Mouse (Mus musculus): Measurements from ENCODE around the gene Tet3. TPM values are rescaled to one million over a fixed set of nuclear protein-coding genes. Genes with fewer than 3 reads are reported as not detected.

Gene Tet3
- polyA plus RNA-seq, 2 experiments from 2014 or later, result 17.2 to 23.9 TPM

- ATAC-seq, result no peak
Measured at GRCm38 (mm10) chr6:83439781-83440180, 19.1 kb downstream of the Tet3 start.

GRCm38 (mm10) chr6:83439119-83439767 is 19.6 kb downstream of the Tet3 start:
- ATAC-seq, result no peak

- ATAC-seq, result no peak
Measured at GRCm38 (mm10) chr6:83438584-83438983, 20.3 kb downstream of the Tet3 start.

- no peak for ATAC-seq
Measured at GRCm38 (mm10) chr6:83437802-83438201, 21.1 kb downstream of the Tet3 start.

- peak; percentile 25 for ATAC-seq
Measured at GRCm38 (mm10) chr6:83437225-83437624, 21.7 kb downstream of the Tet3 start.

GRCm38 (mm10) chr6:83436547-83436946 is 22.3 kb downstream of the Tet3 start:
- ATAC-seq, result no peak

- no peak for ATAC-seq
Measured at GRCm38 (mm10) chr6:83435174-83435573, 23.7 kb downstream of the Tet3 start.

- ATAC-seq, result no peak
Measured at GRCm38 (mm10) chr6:83433546-83433945, 25.3 kb downstream of the Tet3 start.

GRCm38 (mm10) chr6:83432966-83433365 is 25.9 kb downstream of the Tet3 start:
- no peak for ATAC-seq

- ATAC-seq, result peak; percentile 53
Measured at GRCm38 (mm10) chr6:83427968-83428731, 30.7 kb downstream of the Tet3 start.

GRCm38 (mm10) chr6:83427512-83427911 is 31.4 kb downstream of the Tet3 start:
- ATAC-seq, result no peak

GRCm38 (mm10) chr6:83426576-83426975 is 32.3 kb downstream of the Tet3 start:
- ATAC-seq, result no peak

- no peak for ATAC-seq
Measured at GRCm38 (mm10) chr6:83424053-83424404, 34.9 kb downstream of the Tet3 start.

- ATAC-seq, result no peak
Measured at GRCm38 (mm10) chr6:83423400-83424052, 35.4 kb downstream of the Tet3 start.

- ATAC-seq, result no peak
Measured at GRCm38 (mm10) chr6:83421866-83422649, 36.8 kb downstream of the Tet3 start.

GRCm38 (mm10) chr6:83419516-83419915 is 39.4 kb downstream of the Tet3 start:
- ATAC-seq, result no peak

- no peak for ATAC-seq
Measured at GRCm38 (mm10) chr6:83417531-83417930, 41.4 kb downstream of the Tet3 start.

- no peak for ATAC-seq
Measured at GRCm38 (mm10) chr6:83417104-83417502, 41.8 kb downstream of the Tet3 start.

GRCm38 (mm10) chr6:83416261-83417103 is 42.4 kb downstream of the Tet3 start:
- ATAC-seq, result peak; percentile 48

GRCm38 (mm10) chr6:83415356-83415940 is 43.4 kb downstream of the Tet3 start:
- peak; percentile 22 for ATAC-seq

- ATAC-seq, result no peak
Measured at GRCm38 (mm10) chr6:83414601-83415355, 44.1 kb downstream of the Tet3 start.

All from activated CD4-positive, CD25-positive, alpha-beta regulatory T cell, adult 4 months (primary cell).